Mouse (Mus musculus): ENCODE measurements around the gene Esyt1.
"Not testable (repeated sequence)": the region's sequence is repeated elsewhere in the genome, so short reads cannot be mapped to it uniquely, and the experiment has no call there.

- not testable (repeated sequence) for TF ChIP-seq CTCF, POLR2A (IDR thresholded peaks at IDR 0.05; ENCODE audit: insufficient read depth, low read depth, low read length)
Observed at GRCm38 (mm10) chr10:128505371-128505667, 20.4 kb downstream of the Esyt1 start.

Data from olfactory bulb, adult 2 months (tissue).